Mouse (Mus musculus) forebrain, embryonic 14.5 days (tissue): Measurements from ENCODE around the gene Wdr93. TPM values are rescaled to one million over a fixed set of nuclear protein-coding genes. Genes with fewer than 3 reads are reported as not detected.

Source experiments
- ATAC-seq: fragments of 200-750 bp; cut with Nextera tagmentation; 2 replicates; pipeline ENCODE4 v1.8.0; 2017; ENCODE audit warnings: mild to moderate bottlenecking, moderate library complexity
- DNase-seq: peaks from one replicate; pipeline ENCODE4 v3.0.0-alpha.2; 2015; ENCODE audit warnings: low spot score
- H3K27ac ChIP-seq: fragments of 300-500 bp; sonication (generic); 2 replicates; pipeline ENCODE4 v1.5.1; 2014; ENCODE audit warnings: low read depth, mild to moderate bottlenecking, control low read depth, low read length, moderate library complexity
- H3K27me3 ChIP-seq: fragments of 300-500 bp; sonication (generic); replicated peaks from 2 replicates; pipeline ENCODE4 v1.6.1; 2014; ENCODE audit warnings: low read length, control low read depth, mixed read lengths; ENCODE audit not compliant: control insufficient read depth, insufficient read depth
- H3K36me3 ChIP-seq: fragments of 300-500 bp; sonication (generic); 2 replicates; pipeline ENCODE4 v1.6.1; 2014; ENCODE audit warnings: low read length, control low read depth; ENCODE audit not compliant: control insufficient read depth, insufficient read depth
- H3K4me1 ChIP-seq: fragments of 300-500 bp; sonication (generic); 2 replicates; pipeline ENCODE4 v1.6.1; 2014; ENCODE audit warnings: antibody characterized with exemption, low read length, control low read depth; ENCODE audit not compliant: control insufficient read depth, insufficient read depth
- H3K4me2 ChIP-seq: fragments of 300-500 bp; sonication (generic); 2 replicates; pipeline ENCODE4 v1.6.1; 2014; ENCODE audit warnings: mild to moderate bottlenecking, control low read depth, low read length
- H3K4me3 ChIP-seq: fragments of 300-500 bp; sonication (generic); 2 replicates; pipeline ENCODE4 v1.5.1; 2014; ENCODE audit warnings: low read depth, low read length, control low read depth
- H3K9ac ChIP-seq: fragments of 300-500 bp; sonication (generic); 2 replicates; pipeline ENCODE4 v1.6.1; 2014; ENCODE audit warnings: mild to moderate bottlenecking, low read length, control low read depth, moderate library complexity
- H3K9me3 ChIP-seq: fragments of 300-500 bp; sonication (generic); replicated peaks from 2 replicates; pipeline ENCODE4 v1.6.1; 2016; ENCODE audit warnings: low read length, control low read depth, mixed read lengths; ENCODE audit not compliant: control insufficient read depth
- WGBS: fragments of 180-500 bp; shearing (Covaris S2); extraction: QIAGEN DNeasy Blood & Tissue Kit; methylation state at CpG from one replicate; pipeline ENCODE4 v1.1.7; 2014; 5-methylcytosine and 5-hydroxymethylcytosine counted together
- polyA plus RNA-seq: library from polyadenylated mRNA; unstranded; fragments of >200 nt; fragmentation: Nextera tagmentation; extraction: Ambion mirVana; gene quantifications from 2 replicates; pipeline ENCODE4 v1.2.1, GENCODE M21; 2014

The Wdr93 gene
- polyA plus RNA-seq, 1 experiment from 2014 or later, result 0.46 TPM

DNA sequence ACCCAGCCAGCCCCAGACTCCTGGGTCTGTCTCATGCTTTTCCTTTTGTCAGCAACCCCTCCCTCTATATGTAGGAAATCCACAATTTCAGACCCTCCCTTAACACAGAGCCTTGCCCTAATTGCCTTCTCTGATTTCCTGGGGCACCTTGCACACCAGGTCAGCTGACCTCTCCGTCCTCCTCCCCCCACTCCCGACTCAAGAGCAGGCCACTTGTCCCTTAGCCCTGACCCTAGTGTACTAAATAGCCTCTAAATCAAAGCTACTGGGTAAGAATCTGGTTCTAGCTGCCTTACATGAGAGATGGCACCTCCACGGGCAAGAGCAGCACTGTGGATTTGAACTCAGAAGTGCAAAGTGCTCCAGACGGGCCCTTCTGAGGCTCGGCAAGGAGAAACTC is 59.1 kb downstream of the Wdr93 start:
- Histone ChIP-seq H3K9ac (no peak overlapping the region), H3K36me3 (no peaks in the 10 kb centered on the region), H3K4me2 (no peak overlapping the region), H3K4me3 (no peak overlapping the region), H3K27me3 (no peaks in the 10 kb centered on the region), H3K27ac (no peak overlapping the region), H3K9me3 (no peaks in the 10 kb centered on the region), H3K4me1 (no peaks in the 10 kb centered on the region)
- no peak for DNase-seq
- 67% methylated on average over 5 of the region's 5 CpGs for WGBS
- no peak for ATAC-seq

DNA sequence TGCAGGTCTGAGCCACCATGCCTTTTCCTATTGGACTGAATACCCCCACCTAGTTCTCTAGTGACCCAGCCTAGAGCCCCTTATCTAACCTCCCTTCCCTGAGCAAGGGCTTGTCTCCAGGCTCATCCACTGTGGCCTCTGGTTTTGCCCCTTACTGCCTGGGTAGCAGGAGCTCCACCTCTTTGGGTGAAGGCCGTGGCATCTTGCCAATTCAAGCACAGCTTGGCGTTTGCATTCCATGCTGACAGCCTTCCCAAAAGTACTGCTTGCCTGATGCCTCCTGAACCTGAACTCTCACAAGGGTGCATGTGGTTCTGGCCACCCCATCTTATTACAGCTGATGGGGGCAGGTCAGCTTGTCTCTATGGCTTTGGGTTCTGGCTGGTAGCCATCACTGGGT is 60.9 kb downstream of the Wdr93 start:
- DNase-seq (no peak), ATAC-seq (no peak)
- Histone ChIP-seq H3K4me1 (no peaks in the 10 kb centered on the region), H3K27ac (no peak overlapping the region), H3K9ac (no peak overlapping the region), H3K27me3 (no peaks in the 10 kb centered on the region), H3K36me3 (no peaks in the 10 kb centered on the region), H3K4me2 (no peak overlapping the region), H3K4me3 (no peak overlapping the region), H3K9me3 (no peaks in the 10 kb centered on the region)
- WGBS, result 45% methylated on average over 2 of the region's 2 CpGs

DNA sequence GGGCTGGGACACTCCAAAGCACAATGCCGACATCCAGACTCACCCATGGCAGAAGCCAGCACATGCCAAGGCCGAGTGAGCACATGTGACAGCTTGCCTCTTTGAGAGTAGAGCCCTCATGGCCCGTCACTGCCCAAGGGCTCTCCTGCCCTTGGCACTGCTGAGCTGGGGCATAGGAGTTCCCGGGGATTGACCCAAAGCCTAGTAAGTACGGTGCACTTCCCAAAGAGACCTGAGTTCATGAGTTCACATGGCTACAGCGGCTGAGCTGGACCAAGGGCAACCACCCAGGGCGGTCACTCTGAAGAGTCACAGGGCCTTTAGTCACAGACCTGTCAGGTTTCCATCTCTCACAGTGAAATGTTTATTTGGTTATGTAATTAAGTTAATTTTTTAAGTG is 65.6 kb downstream of the Wdr93 start:
- DNase-seq (no peak), ATAC-seq (no peak)
- H3K27me3 ChIP-seq, result peaks cover 8% of the 10 kb centered on the region; the same call in 1 of the 2 replicates
- H3K27ac ChIP-seq, result no peak overlapping the region
- H3K36me3 ChIP-seq, result no peaks in the 10 kb centered on the region
- no peak overlapping the region for H3K4me3 ChIP-seq
- WGBS, result 85% methylated on average over 7 of the region's 7 CpGs
- no peaks in the 10 kb centered on the region for H3K4me1 ChIP-seq
- H3K9me3 ChIP-seq, result no peaks in the 10 kb centered on the region
- no peak overlapping the region for H3K9ac ChIP-seq
- no peak overlapping the region for H3K4me2 ChIP-seq

DNA sequence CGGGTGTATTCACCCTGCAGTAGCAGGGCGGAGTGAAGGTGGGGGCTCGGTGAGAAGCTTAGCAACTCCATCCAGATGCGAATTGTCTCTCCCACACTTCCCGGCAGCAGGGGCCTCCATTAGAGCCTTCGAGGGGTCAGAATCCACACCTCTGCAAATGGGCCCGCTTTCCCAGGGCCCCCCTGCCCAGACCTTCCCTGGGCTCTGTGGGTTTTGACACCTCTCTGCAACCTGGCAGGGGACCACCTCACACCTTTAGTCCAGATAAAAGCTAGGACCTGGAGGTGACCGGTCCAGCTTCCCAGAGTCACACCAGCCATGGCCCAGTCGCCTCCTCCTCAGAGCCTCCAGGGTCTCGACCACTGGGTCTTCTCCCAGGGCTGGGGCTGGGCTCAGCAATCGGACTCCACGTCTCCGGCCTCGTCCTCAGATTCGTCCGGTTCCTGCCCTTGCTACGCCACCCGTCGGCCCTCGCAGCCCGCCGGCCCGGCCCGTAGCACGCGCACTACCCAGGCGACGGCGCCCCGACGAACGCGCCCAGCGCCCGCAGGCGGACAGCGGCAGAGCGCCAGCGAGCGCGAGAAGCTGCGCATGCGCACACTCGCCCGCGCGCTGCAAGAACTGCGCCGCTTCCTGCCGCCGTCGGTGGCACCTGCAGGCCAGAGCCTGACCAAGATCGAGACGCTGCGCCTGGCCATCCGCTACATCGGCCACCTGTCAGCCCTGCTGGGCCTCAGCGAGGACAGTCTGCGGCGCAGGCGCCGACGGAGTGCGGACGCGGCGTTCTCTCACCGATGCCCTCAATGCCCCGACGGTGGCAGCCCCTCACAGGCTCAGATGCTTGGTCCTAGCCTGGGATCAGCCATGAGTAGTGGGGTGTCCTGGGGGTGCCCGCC is 67.9 kb downstream of the Wdr93 start, which contains the start of gene Mesp2:
Gene Mesp2, plus strand, starts transcription at position 117 of the 896 bp plus-strand sequence.
- Histone ChIP-seq H3K4me1 (no peaks in the 10 kb centered on the region), H3K27me3 (peaks cover 8% of the 10 kb centered on the region; the same call in 1 of the 2 replicates), H3K9me3 (no peaks in the 10 kb centered on the region), H3K4me3 (peak within 1 kb of the TSS; percentile 32), H3K36me3 (no peaks in the 10 kb centered on the region), H3K4me2 (peak within 1 kb of the TSS; percentile 58), H3K27ac (no peak within 1 kb of the TSS), H3K9ac (peak within 1 kb of the TSS; percentile 64)
- DNase-seq (peak; percentile 86), ATAC-seq (peak; percentile 85)
- 21% methylated on average over 71 of the region's 71 CpGs for WGBS

DNA sequence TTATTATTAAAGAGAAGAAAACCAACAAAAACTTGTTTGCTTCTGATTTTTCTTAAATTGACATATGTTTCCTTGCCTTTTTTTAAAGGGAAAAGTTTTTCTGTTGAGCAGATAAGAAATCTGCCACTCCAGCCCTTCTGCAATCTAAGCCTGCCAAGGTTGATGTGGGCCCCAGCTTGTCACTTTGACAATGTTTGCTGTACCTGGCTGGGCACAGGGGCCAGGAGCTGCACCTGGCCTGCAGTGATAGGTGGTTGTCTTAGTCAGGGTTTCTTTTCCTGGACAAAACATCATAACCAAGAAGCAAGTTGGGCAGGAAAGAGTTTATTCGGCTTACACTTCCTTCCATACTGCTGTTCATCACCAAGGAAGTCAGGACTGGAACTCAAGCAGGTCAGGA is 70.4 kb downstream of the Wdr93 start:
- peaks cover 8% of the 10 kb centered on the region; the same call in 1 of the 2 replicates for H3K27me3 ChIP-seq
- ATAC-seq (no peak), DNase-seq (no peak)
- 92% methylated on average over 1 of the region's 1 CpGs for WGBS
- H3K27ac ChIP-seq, result no peak overlapping the region
- no peak overlapping the region for H3K9ac ChIP-seq
- no peaks in the 10 kb centered on the region for H3K4me1 ChIP-seq
- no peaks in the 10 kb centered on the region for H3K9me3 ChIP-seq
- H3K4me3 ChIP-seq, result no peak overlapping the region
- H3K36me3 ChIP-seq, result no peaks in the 10 kb centered on the region
- H3K4me2 ChIP-seq, result no peak overlapping the region

DNA sequence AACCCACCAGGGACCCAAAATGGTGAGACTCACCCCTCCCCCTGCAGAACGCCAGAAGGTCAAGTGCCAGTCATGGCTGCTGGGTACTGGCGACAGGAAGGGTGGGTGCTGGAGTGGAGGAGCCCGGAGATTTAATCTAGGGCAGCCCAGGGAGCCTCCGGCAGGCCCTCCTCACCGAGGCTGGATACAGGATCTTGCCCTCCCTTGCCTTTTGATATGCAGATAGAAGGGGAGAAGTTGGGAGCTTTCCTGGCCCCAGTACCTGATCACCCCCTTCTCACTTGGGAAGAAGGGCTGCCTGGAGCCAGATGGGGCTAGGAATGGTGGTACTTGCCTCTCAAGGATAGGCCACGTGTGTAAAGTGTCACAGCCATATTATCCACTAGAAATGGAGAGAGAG is 75.4 kb downstream of the Wdr93 start:
- H3K4me3 ChIP-seq, result no peak overlapping the region
- no peak overlapping the region for H3K4me2 ChIP-seq
- no peaks in the 10 kb centered on the region for H3K9me3 ChIP-seq
- 5% methylated on average over 6 of the region's 6 CpGs for WGBS
- H3K27ac ChIP-seq, result no peak overlapping the region
- DNase-seq (no peak), ATAC-seq (no peak)
- H3K9ac ChIP-seq, result no peak overlapping the region
- no peaks in the 10 kb centered on the region for H3K27me3 ChIP-seq
- no peaks in the 10 kb centered on the region for H3K4me1 ChIP-seq
- no peaks in the 10 kb centered on the region for H3K36me3 ChIP-seq

DNA sequence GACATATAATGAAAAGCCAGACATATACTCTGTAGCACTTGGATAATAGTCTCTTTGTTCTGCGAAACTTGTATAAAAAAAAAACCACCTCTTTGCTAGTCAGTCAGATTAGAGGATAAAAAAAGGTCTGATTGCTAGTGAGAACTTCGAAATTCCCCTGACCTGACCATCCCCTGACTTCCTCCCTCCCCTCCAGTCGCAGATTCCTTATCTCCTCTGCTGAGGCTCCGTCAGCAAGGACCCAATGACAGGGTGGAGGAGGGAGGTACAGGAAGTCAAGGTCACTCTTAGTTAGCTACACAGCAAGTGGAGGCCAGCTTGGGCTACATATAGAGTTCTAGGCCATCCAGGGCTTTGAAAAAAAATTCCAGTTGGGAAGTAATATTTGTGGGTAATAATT is 76.6 kb downstream of the Wdr93 start:
- 50% methylated on average over 4 of the region's 4 CpGs for WGBS
- no peak for DNase-seq
- no peaks in the 10 kb centered on the region for H3K27me3 ChIP-seq
- H3K9ac ChIP-seq, result no peak overlapping the region
- H3K4me3 ChIP-seq, result no peak overlapping the region
- no peaks in the 10 kb centered on the region for H3K4me1 ChIP-seq
- no peak overlapping the region for H3K27ac ChIP-seq
- no peak for ATAC-seq
- no peaks in the 10 kb centered on the region for H3K36me3 ChIP-seq
- H3K9me3 ChIP-seq, result no peaks in the 10 kb centered on the region
- no peak overlapping the region for H3K4me2 ChIP-seq

DNA sequence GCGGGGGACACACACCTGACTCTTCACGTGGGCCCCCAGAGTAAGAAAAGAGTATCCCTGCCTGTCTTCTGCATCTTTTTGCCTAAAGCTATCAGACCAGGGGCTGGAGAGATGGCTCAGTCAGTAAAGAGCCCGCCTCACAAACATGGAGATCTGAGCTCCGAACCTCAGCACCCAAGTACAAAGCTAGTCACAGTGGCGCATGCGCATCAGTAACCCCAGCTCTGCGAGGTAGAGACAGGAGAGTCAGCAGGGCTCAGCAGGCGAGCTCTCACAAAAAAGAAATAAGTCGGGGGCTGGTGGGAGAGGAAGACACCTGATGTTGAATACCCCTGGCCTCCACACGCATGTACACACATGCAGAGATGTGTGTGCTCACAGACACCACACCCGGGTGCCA is 77.0 kb downstream of the Wdr93 start:
- Histone ChIP-seq H3K4me3 (no peak overlapping the region), H3K27me3 (no peaks in the 10 kb centered on the region), H3K4me1 (no peaks in the 10 kb centered on the region), H3K9ac (no peak overlapping the region), H3K27ac (no peak overlapping the region), H3K9me3 (no peaks in the 10 kb centered on the region), H3K36me3 (no peaks in the 10 kb centered on the region), H3K4me2 (no peak overlapping the region)
- DNase-seq (no peak), ATAC-seq (no peak)
- WGBS, result 47% methylated on average over 11 of the region's 11 CpGs

DNA sequence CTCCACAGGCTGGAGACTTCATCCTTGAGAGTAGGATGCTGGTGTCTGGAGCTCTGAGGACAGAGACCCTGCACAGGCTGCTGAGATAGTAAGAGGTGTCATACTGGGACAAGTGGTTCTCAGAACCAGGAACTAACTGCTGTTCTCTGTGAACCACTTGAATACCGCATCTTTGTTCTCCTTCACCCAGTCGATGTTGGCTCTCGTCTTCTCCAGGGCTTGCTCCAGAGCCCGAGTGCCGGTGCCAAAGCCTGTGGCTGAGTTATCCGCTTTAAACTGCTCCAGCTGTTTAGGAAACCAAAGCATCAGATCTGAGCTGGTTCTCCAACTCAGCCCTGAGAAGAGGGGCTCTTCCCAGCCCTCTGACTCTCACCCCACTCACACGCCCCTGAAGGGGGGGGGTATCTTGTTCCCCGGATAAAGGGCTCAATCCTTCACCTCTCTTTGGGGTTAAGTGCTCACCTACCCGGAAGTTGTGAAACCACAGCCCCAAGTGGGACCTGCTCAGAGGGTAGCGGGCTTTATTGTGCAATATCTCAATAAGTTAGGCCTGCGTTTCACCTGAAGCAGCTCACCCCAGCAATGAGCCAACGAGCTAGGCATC is 79.2 kb downstream of the Wdr93 start:
- DNase-seq (no peak), ATAC-seq (no peak)
- Histone ChIP-seq H3K4me3 (no peak overlapping the region), H3K27me3 (no peaks in the 10 kb centered on the region), H3K4me1 (no peaks in the 10 kb centered on the region), H3K36me3 (no peaks in the 10 kb centered on the region), H3K4me2 (no peak overlapping the region), H3K9me3 (no peaks in the 10 kb centered on the region), H3K27ac (no peak overlapping the region), H3K9ac (no peak overlapping the region)
- 84% methylated on average over 12 of the region's 12 CpGs for WGBS
